Mouse (Mus musculus) kidney, adult 2 months (tissue): ENCODE measurements at regions not wholly inside any gene's neighbourhood (a gene's known extent, or its start where the extent isn't known, plus 50 kb on each side); places are given as distances from the start of the nearest gene placed in this dataset.

ENCODE experiments used
- CTCF ChIP-seq: fragments of 200-500 bp; conservative IDR thresholded peaks from 2 replicates; pipeline ENCODE4 v1.5.1; 2011; ENCODE audit warnings: low read depth, mild to moderate bottlenecking, control low read depth, low read length, moderate library complexity, mixed read lengths; ENCODE audit not compliant: insufficient read depth, insufficient read length
- POLR2A ChIP-seq: fragments of 200-500 bp; IDR thresholded peaks from one replicate; pipeline ENCODE4 v1.6.1; 2011; ENCODE audit warnings: low read depth, low read length, control low read depth

DNA sequence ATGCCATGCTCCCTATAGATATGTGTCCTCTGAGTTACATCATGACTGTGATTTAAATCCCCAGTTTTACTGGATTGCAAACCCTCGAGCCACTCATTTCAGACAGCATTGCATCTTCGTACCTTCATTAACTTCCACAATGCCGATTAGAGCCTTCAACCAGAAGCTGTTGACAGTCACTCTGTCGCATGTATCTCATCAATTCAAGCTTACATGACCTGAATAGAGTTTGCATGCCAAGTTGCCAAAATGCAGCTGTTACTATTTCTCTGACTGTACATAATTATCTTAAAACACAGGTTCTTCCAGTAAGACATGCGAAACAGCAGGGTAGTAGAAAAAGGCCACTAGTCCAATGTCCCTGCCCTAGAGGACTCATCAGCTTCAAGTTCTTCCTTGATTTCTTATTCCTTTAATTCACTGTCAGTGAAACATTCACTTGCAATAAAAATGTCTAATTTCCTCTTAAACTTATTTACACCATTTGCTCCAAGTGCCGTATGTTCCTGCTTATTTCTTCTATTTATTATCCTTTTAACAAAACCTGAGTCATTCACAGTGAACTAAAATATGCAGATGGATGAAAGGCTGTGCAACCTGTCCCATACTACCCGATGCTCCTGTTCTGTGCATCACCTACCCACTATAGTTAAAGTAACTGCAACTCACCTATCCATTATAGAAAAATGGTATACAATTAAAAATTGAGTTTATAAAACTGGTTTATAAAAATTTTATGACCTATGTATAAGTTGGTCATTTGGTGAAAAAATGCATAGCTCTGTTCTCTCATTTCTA, 648.9 kb downstream of the Zpld1 start:
- TF ChIP-seq POLR2A: no peak
- TF ChIP-seq CTCF: no peak
